Mouse (Mus musculus): ENCODE data around the gene Rmnd5a.

- TF ChIP-seq CTCF (IDR thresholded peaks at IDR 0.05; ENCODE audit: borderline replicate concordance, extremely low read depth, insufficient read depth, insufficient read length) (no peak), POLR2A (IDR thresholded peaks at IDR 0.05; ENCODE audit: borderline replicate concordance, extremely low read depth, insufficient read depth, insufficient read length, poor library complexity, severe bottlenecking) (no peak)
Measured at GRCm38 (mm10) chr6:71420848-71421247, 19.6 kb downstream of the Rmnd5a start.
